Mouse (Mus musculus) macrophage (primary cell): Measurements from ENCODE around the gene Aifm1. TPM values are rescaled to one million over a fixed set of nuclear protein-coding genes. Genes with fewer than 3 reads are reported as not detected.
A peak's percentile ranks its signal among the peaks of the same experiment; 100 is the strongest.

ENCODE experiments used
- H3K27ac ChIP-seq: fragments of 350-480 bp; formaldehyde crosslinking; 2 replicates; pipeline ENCODE4 v1.9.0; 2021
- H3K36me3 ChIP-seq: fragments of 350-480 bp; formaldehyde crosslinking; 2 replicates; pipeline ENCODE4 v1.9.0; 2021; ENCODE audit errors: inconsistent target
- H3K4me3 ChIP-seq: fragments of 350-480 bp; formaldehyde crosslinking; 2 replicates; pipeline ENCODE4 v1.9.0; 2021; ENCODE audit errors: inconsistent target
- H3K79me2 ChIP-seq: fragments of 350-480 bp; formaldehyde crosslinking; 2 replicates; pipeline ENCODE4 v1.9.0; 2021; ENCODE audit errors: inconsistent target
- WGBS: methylation state at CpG from one replicate; pipeline ENCODE4 v1.1.7; 2026; ENCODE audit warnings: inconsistent platforms; ENCODE audit not compliant: missing documents; 5-methylcytosine and 5-hydroxymethylcytosine counted together
- polyA plus RNA-seq: library from polyadenylated mRNA; stranded (reverse); fragments of 250-400 nt; gene quantifications from 3 replicates; pipeline ENCODE4 v1.2.4, GENCODE M21; 2018; ENCODE audit warnings: inconsistent platforms

Aifm1 gene
- polyA plus RNA-seq, 1 experiment from 2014 or later = 33.8 TPM

DNA sequence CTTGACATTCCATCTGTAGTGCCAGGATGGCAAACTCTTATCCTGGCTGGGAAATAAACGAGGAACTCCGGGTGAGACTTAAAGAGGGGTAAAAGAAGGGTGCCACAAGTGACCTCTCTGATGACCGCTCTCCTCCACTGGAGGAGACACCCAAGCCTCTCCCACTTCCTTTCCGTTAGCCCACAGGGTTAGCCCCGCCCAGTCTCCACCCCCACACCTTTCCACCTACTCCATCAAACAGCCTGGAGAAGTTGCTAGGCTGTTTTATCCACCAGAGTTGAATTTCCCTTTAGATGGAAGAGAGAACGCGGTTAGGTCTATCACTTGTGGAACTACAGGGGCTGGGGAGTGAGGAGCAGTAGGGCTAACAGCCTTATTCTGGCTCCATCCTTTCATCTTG is 88.1 kb downstream of the Aifm1 start:
- Histone ChIP-seq H3K36me3 (no peaks in the 10 kb centered on the region), H3K27ac (peak overlapping the region; percentile 82), H3K79me2 (peaks cover 80% of the 10 kb centered on the region), H3K4me3 (peak overlapping the region; percentile 18; the same call in 1 of the 2 replicates)
- WGBS = 43% methylated on average over 7 of the region's 7 CpGs

Other genes with a start within 250 kb of the Aifm1 start
- gene Bcorl1, start 172.2 kb downstream of the Aifm1 start, polyA plus RNA-seq = 3.5 to 20.1 TPM (median 3.8 TPM) in 3 replicates
- 29.9 to 41.0 TPM (median 37.3 TPM) in 3 replicates for gene Elf4, start 50.4 kb downstream of the Aifm1 start, polyA plus RNA-seq
- gene Rab33a, start 5.7 kb upstream of the Aifm1 start, polyA plus RNA-seq = 0.85 to 1.0 TPM (median 1.0 TPM) in 3 replicates
- 4.5 to 6.3 TPM (median 5.4 TPM) in 3 replicates for gene Zfp280c, start 80.9 kb upstream of the Aifm1 start, polyA plus RNA-seq
- 4.4 to 6.2 TPM (median 4.7 TPM) in 3 replicates for gene Slc25a14, start 109.8 kb upstream of the Aifm1 start, polyA plus RNA-seq
- gene Gpr119, start 160.9 kb upstream of the Aifm1 start, polyA plus RNA-seq = not detected in 3 replicates
- 3.2 to 8.2 TPM (median 6.5 TPM) in 3 replicates for gene Rbmx2, start 181.4 kb upstream of the Aifm1 start, polyA plus RNA-seq